Mouse (Mus musculus): ENCODE results near the gene Paox.

DNA sequence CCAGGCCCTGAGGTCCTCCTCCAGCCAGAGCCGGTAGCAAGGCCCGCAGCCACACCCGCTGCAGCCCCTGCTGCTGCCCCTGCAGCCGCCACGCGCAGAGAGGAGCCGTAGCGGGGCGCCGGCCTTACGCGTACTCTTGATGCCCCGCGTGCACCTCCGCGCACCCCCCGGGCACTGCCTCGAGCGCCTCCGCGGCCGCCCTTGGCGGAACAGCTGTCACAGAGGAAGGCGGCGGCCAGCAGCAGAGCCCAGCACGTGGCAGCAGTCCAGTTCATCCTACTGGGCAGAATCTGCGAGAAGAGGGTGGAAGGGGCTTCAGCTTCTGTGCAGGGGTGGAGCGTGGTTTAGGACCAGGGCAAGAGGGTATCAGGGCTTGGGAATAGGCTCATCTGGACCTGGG lies 37.8 kb downstream of the Paox start:
- TF ChIP-seq GATA1 (IDR thresholded peaks at IDR 0.05; ENCODE audit: borderline replicate concordance, low read length) (no peak), FLI1 (IDR thresholded peaks at IDR 0.05; ENCODE audit: low read length) (no peak)

Data from megakaryocyte, embryonic 14.5 days (primary cell).